Mouse (Mus musculus): Measurements from ENCODE around the gene Fam168a. TPM values are rescaled to one million over a fixed set of nuclear protein-coding genes. Genes with fewer than 3 reads are reported as not detected.

The Fam168a gene
- polyA plus RNA-seq, 1 experiment, result 127 TPM

DNA sequence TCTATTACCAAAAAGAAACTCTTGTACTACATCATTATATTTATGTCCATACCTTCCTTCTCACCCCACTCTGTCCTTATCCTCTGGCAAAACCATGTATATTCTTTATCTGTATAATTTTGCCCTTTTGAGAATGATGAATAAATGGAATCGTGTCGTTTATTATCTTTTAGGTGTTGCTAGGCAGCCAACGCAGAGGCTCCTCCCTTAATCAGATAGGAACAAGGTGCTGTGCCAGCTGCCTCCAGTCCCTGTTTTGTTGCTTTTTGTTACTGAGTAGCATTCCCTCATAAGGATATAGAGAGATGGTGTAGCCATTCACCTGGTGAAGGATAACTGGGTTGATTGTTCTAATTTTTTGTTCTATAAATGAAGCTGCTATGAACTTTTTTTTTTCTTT, 29.7 kb downstream of the Fam168a start:
- H3K27ac ChIP-seq (ENCODE audit: insufficient read depth, low read length), result no peak overlapping the region
- TF ChIP-seq POLR2A (IDR thresholded peaks at IDR 0.05; ENCODE audit: borderline replicate concordance, insufficient read depth, low read length) (no peak), CTCF (IDR thresholded peaks at IDR 0.05; ENCODE audit: borderline replicate concordance, insufficient read depth, low read depth, low read length) (no peak)
- peaks cover 6% of the 10 kb centered on the region; the same call in 1 of the 2 replicates for H3K4me1 ChIP-seq (ENCODE audit: control insufficient read depth, insufficient read depth, low read length)
- DNase-seq, result no peak
- H3K4me3 ChIP-seq (replicated peaks; ENCODE audit: insufficient read depth, low read depth, low read length), result no peak overlapping the region
- no peaks in the 10 kb centered on the region for H3K27me3 ChIP-seq (ENCODE audit: control insufficient read depth, insufficient read depth, low read length)
- WGBS, result 72% methylated on average over 3 of the region's 3 CpGs

DNA sequence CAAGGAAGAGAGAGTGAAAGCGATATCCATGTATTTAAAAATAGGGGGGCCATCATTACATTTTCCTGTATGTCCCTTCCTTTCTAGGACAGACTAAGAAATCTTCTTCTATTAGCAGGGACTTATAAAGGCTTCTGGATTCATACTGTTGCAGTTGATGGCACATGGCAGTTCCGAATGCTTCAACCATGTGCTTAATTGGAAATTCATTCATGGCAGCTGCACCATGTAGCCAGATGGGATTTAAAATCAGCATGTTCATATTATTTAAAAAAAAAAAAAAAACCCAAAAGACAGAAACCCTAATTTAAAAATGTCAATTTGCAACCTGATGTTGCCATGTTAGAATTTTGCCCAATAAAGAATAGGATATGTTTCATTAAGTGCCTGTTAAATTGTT, 37.9 kb downstream of the Fam168a start:
- no peaks in the 10 kb centered on the region for H3K27me3 ChIP-seq (ENCODE audit: control insufficient read depth, insufficient read depth, low read length)
- no peaks in the 10 kb centered on the region for H3K4me1 ChIP-seq (ENCODE audit: control insufficient read depth, insufficient read depth, low read length)
- no peak for DNase-seq
- H3K4me3 ChIP-seq (replicated peaks; ENCODE audit: insufficient read depth, low read depth, low read length), result no peak overlapping the region
- no peak overlapping the region for H3K27ac ChIP-seq (ENCODE audit: insufficient read depth, low read length)
- 62% methylated on average over 2 of the region's 2 CpGs for WGBS
- TF ChIP-seq POLR2A (IDR thresholded peaks at IDR 0.05; ENCODE audit: borderline replicate concordance, insufficient read depth, low read length) (no peak), CTCF (IDR thresholded peaks at IDR 0.05; ENCODE audit: borderline replicate concordance, insufficient read depth, low read depth, low read length) (no peak)

DNA sequence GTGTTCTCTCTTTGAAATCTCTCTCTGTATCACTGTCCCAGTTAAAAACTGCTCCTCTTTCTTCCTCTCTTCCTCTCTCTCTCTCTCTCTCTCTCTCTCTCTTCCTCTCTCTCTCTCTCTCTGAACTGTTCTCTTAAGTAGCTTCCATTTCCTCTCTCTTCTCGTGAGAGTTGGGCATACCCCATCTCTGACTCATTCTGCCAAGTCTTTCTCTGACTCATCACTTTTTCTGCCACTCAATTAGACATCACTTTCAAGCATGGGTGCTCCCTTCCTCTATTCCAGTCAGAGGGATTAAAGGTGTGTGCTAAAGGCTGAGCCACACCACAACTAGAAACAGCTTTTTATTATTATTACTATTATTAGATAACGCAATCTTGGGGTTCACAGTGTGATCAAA, 43.7 kb downstream of the Fam168a start:
- H3K27ac ChIP-seq (ENCODE audit: insufficient read depth, low read length), result no peak overlapping the region
- no peak overlapping the region for H3K4me3 ChIP-seq (replicated peaks; ENCODE audit: insufficient read depth, low read depth, low read length)
- DNase-seq, result no peak
- H3K27me3 ChIP-seq (ENCODE audit: control insufficient read depth, insufficient read depth, low read length), result no peaks in the 10 kb centered on the region
- WGBS, result 54% methylated on average over 2 of the region's 2 CpGs
- H3K4me1 ChIP-seq (ENCODE audit: control insufficient read depth, insufficient read depth, low read length), result no peaks in the 10 kb centered on the region
- TF ChIP-seq CTCF (IDR thresholded peaks at IDR 0.05; ENCODE audit: borderline replicate concordance, insufficient read depth, low read depth, low read length), result no peak
- TF ChIP-seq POLR2A (IDR thresholded peaks at IDR 0.05; ENCODE audit: borderline replicate concordance, insufficient read depth, low read length), result no peak

DNA sequence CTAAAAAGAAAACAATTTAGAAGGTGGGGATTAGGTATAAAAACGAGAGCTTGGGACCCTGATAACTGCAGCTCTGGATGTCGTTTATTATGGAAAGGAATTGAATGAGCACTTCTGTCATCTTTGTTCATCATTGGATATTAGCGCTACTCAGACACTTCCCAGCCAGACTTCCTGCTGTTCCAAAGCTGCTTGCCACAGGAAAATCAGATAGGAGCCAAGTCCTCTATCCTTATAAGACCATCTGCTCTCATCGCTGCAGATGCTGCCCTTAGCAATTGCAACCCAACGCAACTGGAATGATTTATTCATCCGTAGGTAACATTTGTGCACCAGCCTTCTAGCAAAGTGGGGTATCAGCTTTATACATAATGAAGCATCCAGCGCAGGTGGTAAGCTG, 52.3 kb downstream of the Fam168a start:
- peak; percentile 71 to 82 for DNase-seq
- no peak for TF ChIP-seq POLR2A (IDR thresholded peaks at IDR 0.05; ENCODE audit: borderline replicate concordance, insufficient read depth, low read length)
- no peak for TF ChIP-seq CTCF (IDR thresholded peaks at IDR 0.05; ENCODE audit: borderline replicate concordance, insufficient read depth, low read depth, low read length)
- Histone ChIP-seq H3K27ac (ENCODE audit: insufficient read depth, low read length) (no peak overlapping the region), H3K27me3 (ENCODE audit: control insufficient read depth, insufficient read depth, low read length) (no peaks in the 10 kb centered on the region), H3K4me3 (replicated peaks; ENCODE audit: insufficient read depth, low read depth, low read length) (no peak overlapping the region), H3K4me1 (ENCODE audit: control insufficient read depth, insufficient read depth, low read length) (peaks cover 10% of the 10 kb centered on the region)
- 8% methylated on average over 7 of the region's 7 CpGs for WGBS

DNA sequence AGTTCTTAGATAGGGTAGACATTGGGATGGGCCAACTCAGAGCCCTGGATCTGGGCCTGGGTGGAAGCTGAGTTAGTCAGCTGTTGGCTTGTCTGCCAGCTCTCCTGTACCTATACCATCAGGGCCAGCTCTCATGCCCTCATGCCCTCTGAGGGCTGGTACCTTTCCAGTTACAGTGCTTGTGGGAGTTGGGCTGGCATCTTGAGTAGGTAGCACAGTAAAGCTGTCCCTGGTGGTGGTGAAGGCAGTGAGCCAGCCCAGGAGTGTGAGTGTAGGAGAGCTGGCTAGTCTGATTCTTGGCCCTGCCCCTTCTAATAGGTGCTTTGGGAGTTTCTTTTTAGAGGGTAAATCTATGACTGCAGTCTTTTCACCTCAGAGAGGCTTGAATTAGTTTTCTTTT, 56.3 kb downstream of the Fam168a start:
- TF ChIP-seq POLR2A (IDR thresholded peaks at IDR 0.05; ENCODE audit: borderline replicate concordance, insufficient read depth, low read length), result no peak
- peak; percentile 5; the same call in 1 of the 2 replicates for TF ChIP-seq CTCF (IDR thresholded peaks at IDR 0.05; ENCODE audit: borderline replicate concordance, insufficient read depth, low read depth, low read length)
- H3K27me3 ChIP-seq (ENCODE audit: control insufficient read depth, insufficient read depth, low read length), result no peaks in the 10 kb centered on the region
- peak; percentile 69 to 83 for DNase-seq
- H3K4me1 ChIP-seq (ENCODE audit: control insufficient read depth, insufficient read depth, low read length), result peaks cover 19% of the 10 kb centered on the region
- 0 out of 2 replicates have a peak overlapping the region, but pooled peaks have one; percentile 25 for H3K27ac ChIP-seq (ENCODE audit: insufficient read depth, low read length)
- no peak overlapping the region for H3K4me3 ChIP-seq (replicated peaks; ENCODE audit: insufficient read depth, low read depth, low read length)

DNA sequence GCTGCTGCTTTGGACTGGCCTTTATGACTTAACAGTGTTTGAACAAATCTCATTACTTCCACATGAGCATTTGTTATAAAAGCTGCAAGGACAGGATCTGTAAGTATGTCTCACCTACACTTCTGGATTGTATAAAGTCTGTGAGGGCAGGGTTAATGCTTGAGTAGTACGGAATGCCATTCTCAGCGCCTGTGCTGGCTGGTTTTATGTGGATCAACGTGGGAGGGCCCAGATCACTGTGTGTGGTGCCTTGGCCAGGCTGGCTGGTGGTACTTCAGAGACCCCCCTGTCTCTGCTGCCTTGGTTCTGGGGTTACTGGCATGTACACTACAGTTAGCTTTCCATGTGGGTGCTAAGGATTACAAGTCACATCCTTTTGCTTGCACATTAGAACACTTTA, 61.1 kb downstream of the Fam168a start:
- TF ChIP-seq CTCF (IDR thresholded peaks at IDR 0.05; ENCODE audit: borderline replicate concordance, insufficient read depth, low read depth, low read length), result no peak
- TF ChIP-seq POLR2A (IDR thresholded peaks at IDR 0.05; ENCODE audit: borderline replicate concordance, insufficient read depth, low read length), result no peak
- peaks cover 20% of the 10 kb centered on the region for H3K4me1 ChIP-seq (ENCODE audit: control insufficient read depth, insufficient read depth, low read length)
- H3K4me3 ChIP-seq (replicated peaks; ENCODE audit: insufficient read depth, low read depth, low read length), result no peak overlapping the region
- H3K27me3 ChIP-seq (ENCODE audit: control insufficient read depth, insufficient read depth, low read length), result no peaks in the 10 kb centered on the region
- peak overlapping the region; percentile 90; the same call in 1 of the 2 replicates for H3K27ac ChIP-seq (ENCODE audit: insufficient read depth, low read length)
- DNase-seq, result no peak
- 28% methylated on average over 3 of the region's 3 CpGs for WGBS

DNA sequence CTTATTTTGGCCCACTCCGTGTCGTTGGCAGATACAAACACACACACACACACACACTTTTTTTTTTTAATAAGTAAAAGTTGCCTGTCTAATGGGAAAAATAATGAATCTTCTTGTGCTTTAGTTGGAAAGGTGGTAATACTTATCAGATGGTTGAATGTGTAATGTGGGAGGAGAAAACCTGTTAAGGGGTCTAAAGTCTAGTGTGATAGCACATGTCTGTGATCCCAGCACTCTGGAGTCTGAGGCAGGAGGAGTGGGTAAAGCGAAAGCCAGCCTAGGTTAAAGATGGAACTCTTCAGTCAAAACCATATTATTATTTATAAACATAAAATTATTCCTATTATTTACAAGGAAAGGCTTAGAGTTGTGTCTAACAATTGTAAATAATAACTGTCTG, 61.6 kb downstream of the Fam168a start:
- no peak for TF ChIP-seq CTCF (IDR thresholded peaks at IDR 0.05; ENCODE audit: borderline replicate concordance, insufficient read depth, low read depth, low read length)
- TF ChIP-seq POLR2A (IDR thresholded peaks at IDR 0.05; ENCODE audit: borderline replicate concordance, insufficient read depth, low read length), result no peak
- no peak overlapping the region for H3K4me3 ChIP-seq (replicated peaks; ENCODE audit: insufficient read depth, low read depth, low read length)
- H3K27me3 ChIP-seq (ENCODE audit: control insufficient read depth, insufficient read depth, low read length), result no peaks in the 10 kb centered on the region
- H3K27ac ChIP-seq (ENCODE audit: insufficient read depth, low read length), result no peak overlapping the region
- DNase-seq, result no peak
- 87% methylated on average over 3 of the region's 3 CpGs for WGBS
- peaks cover 17% of the 10 kb centered on the region for H3K4me1 ChIP-seq (ENCODE audit: control insufficient read depth, insufficient read depth, low read length)

DNA sequence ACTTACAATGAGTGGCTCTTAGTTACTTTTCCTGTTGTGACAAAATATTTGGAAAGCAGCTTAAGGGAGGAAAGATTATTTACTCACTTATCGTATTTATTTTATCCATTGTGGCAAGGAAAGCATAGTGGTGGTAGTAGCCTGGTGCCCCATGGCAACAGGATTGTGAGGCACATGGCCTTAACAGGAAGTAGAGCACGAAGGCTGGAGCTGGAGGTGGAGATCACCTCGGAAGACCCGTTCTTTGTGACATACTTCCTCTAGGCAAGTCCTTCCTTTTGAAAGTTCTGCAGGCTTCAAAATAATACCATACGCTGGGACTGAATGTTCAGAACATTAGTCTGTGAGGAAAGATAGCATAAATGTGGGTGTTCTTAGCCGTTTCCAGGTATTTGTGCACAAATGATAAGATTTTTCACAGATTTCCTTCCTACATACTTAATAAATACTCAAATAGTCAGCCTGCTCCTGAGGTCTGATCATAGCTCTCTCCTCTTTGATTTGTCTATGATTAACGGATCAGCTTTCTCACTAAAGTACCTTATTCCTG, 63.2 kb downstream of the Fam168a start:
- Histone ChIP-seq H3K4me3 (replicated peaks; ENCODE audit: insufficient read depth, low read depth, low read length) (no peak overlapping the region), H3K27ac (ENCODE audit: insufficient read depth, low read length) (no peak overlapping the region), H3K27me3 (ENCODE audit: control insufficient read depth, insufficient read depth, low read length) (no peaks in the 10 kb centered on the region), H3K4me1 (ENCODE audit: control insufficient read depth, insufficient read depth, low read length) (peaks cover 14% of the 10 kb centered on the region)
- 94% methylated on average over 7 of the region's 7 CpGs for WGBS
- DNase-seq, result no peak
- no peak for TF ChIP-seq CTCF (IDR thresholded peaks at IDR 0.05; ENCODE audit: borderline replicate concordance, insufficient read depth, low read depth, low read length)

All from cerebellum, adult 2 months (tissue).